Mouse (Mus musculus) frontal cortex, postnatal 14 days (tissue): ENCODE measurements around the gene Camk2g.
A peak's percentile ranks its signal among the peaks of the same experiment; 100 is the strongest.

Experiments used
- DNase-seq, 2 experiments: peaks; one replicate each; pipeline ENCODE4 v3.0.0; 2022; ENCODE audit warnings: low spot score in 2 of 2

Gene Camk2g

DNA sequence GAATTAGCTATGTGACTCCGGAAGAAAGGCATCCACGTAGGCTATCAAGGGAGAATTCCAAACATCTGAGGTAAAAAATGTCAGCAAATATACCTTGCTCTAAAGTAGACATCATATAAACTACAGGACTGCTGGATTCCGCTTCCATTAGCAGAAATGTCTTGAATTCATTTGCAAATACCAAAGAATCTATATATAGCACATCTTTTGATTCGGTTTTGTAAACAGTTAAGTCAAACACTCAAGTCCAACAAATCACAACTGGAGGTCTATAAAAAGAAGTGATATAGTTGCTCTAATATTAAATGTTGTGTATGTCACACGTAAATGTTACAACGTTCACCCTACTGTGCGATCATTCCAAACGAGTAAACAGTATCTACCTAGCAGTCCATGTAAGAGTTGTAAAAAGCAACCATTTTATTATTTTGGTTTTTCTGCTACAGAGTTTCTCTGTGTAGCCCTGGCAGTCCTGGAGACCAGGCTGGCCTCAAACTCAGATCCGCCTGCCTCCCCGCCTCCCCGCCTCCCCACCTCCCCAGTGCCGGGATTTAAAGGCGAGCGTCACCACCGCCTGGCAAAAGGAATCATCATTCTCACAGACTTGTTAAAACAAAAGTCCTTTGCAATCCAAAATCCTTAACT is 91.7 kb downstream of the Camk2g start:
- DNase-seq = no peak

DNA sequence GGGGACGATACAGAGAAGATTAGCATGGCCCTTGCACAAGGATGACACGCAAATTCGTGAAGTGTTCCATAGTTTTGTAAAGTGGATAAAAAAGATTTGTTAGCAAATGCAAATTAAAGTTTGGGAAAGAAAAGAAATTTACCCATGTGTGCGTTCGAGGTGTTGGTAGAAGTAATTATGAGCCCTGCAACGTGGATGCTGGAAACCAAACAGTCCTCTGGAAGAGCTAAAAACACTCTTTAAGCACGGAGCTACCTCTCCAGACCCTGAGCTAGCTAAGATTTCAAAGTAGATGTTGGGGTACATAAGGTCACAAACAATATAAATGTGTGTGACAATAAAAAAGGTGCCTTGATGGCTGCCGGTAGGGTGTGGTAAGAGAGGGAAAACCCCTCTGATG is 92.3 kb downstream of the Camk2g start:
- no peak for DNase-seq

GRCm38 (mm10) chr14:20700362-20700761 is 93.5 kb downstream of the Camk2g start:
- DNase-seq = no peak

GRCm38 (mm10) chr14:20698515-20698914 is 95.4 kb downstream of the Camk2g start:
- DNase-seq = no peak

DNA sequence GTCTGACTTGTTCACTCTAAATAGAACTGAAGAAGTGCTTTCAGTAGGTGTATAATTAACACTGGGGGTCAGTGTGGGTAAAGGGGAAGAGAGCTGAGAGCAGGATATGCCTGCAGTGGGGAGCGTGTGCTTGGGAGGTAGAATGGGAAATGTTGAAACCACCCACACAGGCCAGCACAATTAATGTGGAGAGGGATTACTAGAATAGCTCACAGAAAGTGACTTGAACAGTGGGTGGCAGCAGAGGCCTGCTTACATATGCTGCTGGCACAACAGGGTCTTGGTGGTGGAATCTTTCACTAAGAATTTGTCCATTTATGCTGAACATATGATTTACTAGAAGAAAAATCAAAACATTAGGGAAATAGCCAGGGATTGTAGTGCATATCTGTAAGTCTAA is 96.9 kb downstream of the Camk2g start:
- DNase-seq = peak in 1 of 2 experiments; percentile 55

DNA sequence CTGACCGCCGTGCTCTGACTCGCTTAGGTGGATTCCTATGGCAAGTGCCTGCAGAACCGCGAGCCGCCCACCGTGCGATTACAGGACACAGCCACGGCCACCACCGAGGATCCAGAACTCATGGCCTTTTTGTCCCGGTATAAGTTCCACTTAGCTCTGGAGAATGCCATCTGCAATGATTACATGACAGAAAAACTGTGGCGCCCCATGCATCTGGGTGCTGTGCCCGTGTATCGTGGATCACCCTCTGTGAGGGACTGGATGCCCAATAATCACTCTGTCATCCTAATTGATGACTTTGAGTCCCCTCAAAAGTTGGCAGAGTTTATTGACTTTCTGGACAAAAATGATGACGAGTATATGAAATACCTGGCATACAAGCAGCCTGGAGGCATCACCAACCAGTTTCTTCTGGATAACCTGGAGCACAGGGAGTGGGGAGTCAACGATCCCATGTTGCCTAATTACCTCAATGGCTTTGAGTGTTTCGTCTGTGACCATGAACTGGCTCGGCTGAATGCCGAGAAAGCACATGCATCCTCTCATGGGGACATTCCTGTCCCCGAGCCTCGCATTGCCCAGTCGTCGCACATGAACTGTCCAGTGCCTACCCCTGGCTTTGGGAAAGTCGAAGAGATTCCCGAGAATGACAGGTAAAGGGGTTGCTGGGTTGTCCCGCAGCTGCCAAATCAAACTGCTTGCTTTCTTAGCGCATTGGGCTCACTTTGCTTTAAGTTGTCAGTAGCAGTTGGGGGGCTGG is 97.9 kb downstream of the Camk2g start:
- DNase-seq = peak in 1 of 2 experiments; percentile 23

DNA sequence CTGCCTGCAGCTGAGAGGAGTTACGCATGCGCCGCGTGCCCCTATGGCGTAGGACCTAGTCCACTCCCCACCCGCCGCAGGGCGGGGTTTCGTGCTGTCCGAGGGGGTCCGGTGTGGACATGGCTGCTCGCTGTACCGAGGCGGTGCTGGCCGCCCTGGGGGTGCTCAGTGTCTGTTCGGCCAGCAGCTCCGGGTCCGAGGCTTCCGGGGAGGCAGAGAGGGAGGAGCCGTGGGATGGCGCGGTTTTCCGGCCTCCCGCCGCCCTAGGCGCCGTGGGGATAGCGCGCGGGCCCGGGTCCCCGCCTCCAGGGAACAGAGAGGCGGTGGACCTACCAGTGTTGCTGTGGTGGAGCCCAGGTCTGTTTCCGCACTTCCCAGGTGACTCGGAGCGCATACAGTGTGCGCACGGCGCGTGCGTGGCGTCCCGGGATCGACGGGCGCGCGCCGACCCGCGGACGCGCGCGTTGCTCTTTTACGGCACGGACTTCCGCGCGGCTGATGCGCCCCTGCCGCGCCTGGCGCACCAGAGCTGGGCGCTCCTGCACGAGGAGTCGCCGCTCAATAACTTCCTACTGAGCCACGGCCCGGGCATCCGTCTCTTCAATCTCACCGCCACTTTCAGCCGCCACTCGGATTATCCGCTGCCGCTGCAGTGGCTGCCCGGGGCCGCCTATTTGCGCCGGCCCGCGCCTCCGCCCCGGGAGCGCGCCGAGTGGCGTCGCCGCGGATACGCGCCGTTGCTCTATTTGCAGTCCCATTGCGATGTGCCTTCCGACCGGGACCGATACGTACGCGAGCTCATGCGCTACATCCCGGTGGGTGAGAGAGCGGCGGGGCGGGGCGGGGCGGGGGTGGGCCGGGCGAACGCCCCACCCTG is 98.8 kb downstream of the Camk2g start, which contains the start of gene Fut11:
Gene Fut11 (plus strand): TSS at position 85 of the 877 bp plus-strand sequence.
- peak; percentile 80 to 82 for DNase-seq

GRCm38 (mm10) chr14:20694185-20694883 is 99.6 kb downstream of the Camk2g start:
- no peak for DNase-seq

- no peak for DNase-seq
Observed at GRCm38 (mm10) chr14:20693589-20694101, 100.2 kb downstream of the Camk2g start.

DNA sequence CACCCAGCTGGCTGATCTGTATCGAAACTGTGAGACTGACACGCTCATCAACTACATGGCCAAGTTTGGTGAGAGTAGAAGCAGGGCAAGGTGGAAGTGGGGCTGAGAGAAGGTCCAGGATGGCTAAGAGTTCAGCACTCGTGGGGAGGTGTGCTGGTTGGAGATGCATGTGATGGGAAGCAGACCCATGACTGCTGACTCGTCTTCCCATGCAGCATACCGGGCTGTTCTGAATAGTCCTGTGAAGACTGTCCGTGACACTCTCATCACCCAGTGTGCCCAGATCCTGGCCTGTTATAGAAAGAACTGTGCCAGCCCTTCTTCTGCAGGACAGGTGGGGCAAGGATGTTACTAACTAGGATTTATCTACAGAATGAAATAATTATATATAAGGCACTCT is 102.1 kb downstream of the Camk2g start:
- DNase-seq = no peak

GRCm38 (mm10) chr14:20689009-20689408 is 104.9 kb downstream of the Camk2g start:
- DNase-seq = no peak

- DNase-seq = no peak
Observed at GRCm38 (mm10) chr14:20686576-20686975, 107.3 kb downstream of the Camk2g start.
